ENCODE assay signal across 18 mouse cellular contexts in genomic region chr5:119518506-119519252, GRCm38 (mm10).
DNase-seq lines count a peak whose midpoint lies in the region; ATAC-seq and TF ChIP-seq lines count a peak whose summit lies in the region.
"Had no signal": no experiment of that assay in that cellular context is flagged by ENCODE, and none has a peak within 500 bp of the region (broad histone marks: within the 10 kb centered on the region; RNA-seq: fewer than 3 reads in every experiment).

No protein-coding gene starts in this region.

- H3K27me3 ChIP-seq in lung, embryonic 14.5 days (ENCODE audit: insufficient read depth, low read length) = no peaks in the 10 kb centered on the region
- peaks cover 16% of the 10 kb centered on the region; the same call in 1 of the 2 replicates for H3K27me3 ChIP-seq in limb, embryonic 14.5 days (ENCODE audit: control insufficient read depth, insufficient read depth, low read length)
- H3K27me3 ChIP-seq in hindbrain, embryonic 10.5 days (ENCODE audit: insufficient read depth, poor library complexity, severe bottlenecking) = peaks cover 20% of the 10 kb centered on the region
- H3K27me3 ChIP-seq: liver, embryonic 13.5 days had no signal

- no peaks in the 10 kb centered on the region for H3K36me3 ChIP-seq in lung, embryonic 14.5 days (ENCODE audit: insufficient read depth)
- H3K36me3 ChIP-seq in limb, embryonic 14.5 days (ENCODE audit: control insufficient read depth, insufficient read depth, low read length) = no peaks in the 10 kb centered on the region
- H3K36me3 ChIP-seq in hindbrain, embryonic 10.5 days = no peaks in the 10 kb centered on the region
- H3K36me3 ChIP-seq: heart, embryonic 10.5 days; liver, embryonic 13.5 days; midbrain, embryonic 15.5 days had no signal

- no peak overlapping the region for H3K4me3 ChIP-seq in lung, embryonic 14.5 days (ENCODE audit: low read depth, low read length)
- H3K4me3 ChIP-seq in limb, embryonic 14.5 days (replicated peaks; ENCODE audit: low read length) = no peak overlapping the region
- no peak overlapping the region for H3K4me3 ChIP-seq in hindbrain, embryonic 10.5 days
- H3K4me3 ChIP-seq: heart, embryonic 10.5 days; liver, embryonic 13.5 days; midbrain, embryonic 15.5 days had no signal

- no peaks in the 10 kb centered on the region for H3K9me3 ChIP-seq in lung, embryonic 14.5 days (ENCODE audit: low read depth, low read length)
- no peaks in the 10 kb centered on the region for H3K9me3 ChIP-seq in limb, embryonic 14.5 days (ENCODE audit: control insufficient read depth, low read length)
- no peaks in the 10 kb centered on the region for H3K9me3 ChIP-seq in hindbrain, embryonic 10.5 days
- H3K9me3 ChIP-seq: heart, embryonic 10.5 days; liver, embryonic 13.5 days; midbrain, embryonic 15.5 days had no signal

- peak; percentile 94 for DNase-seq in lung, embryonic 14.5 days
- DNase-seq in lung, postnatal 25 days (ENCODE audit: low spot score) = no peak
- DNase-seq in kidney, adult 18-20 months = peak; percentile 23
- DNase-seq in kidney, postnatal 10 days = peak; percentile 18
- DNase-seq in limb, embryonic 14.5 days (ENCODE audit: low spot score) = peak; percentile 84
- no peak for DNase-seq in hindbrain, embryonic 10.5 days (ENCODE audit: low spot score)
- DNase-seq in right cerebral cortex, postnatal 10 days (ENCODE audit: low spot score in 2 of 2) = no peak
- no peak for DNase-seq in adrenal gland, adult 8-10 months
- DNase-seq: adrenal gland, postnatal 10 days; cerebellum, adult 11-12 months; cerebellum, postnatal 36 days; gastrocnemius, postnatal 36 days; heart, postnatal 10 days; liver, embryonic 13.5 days had no signal

- no peak overlapping the region for H3K9ac ChIP-seq in lung, embryonic 14.5 days
- H3K9ac ChIP-seq in limb, embryonic 14.5 days (ENCODE audit: low read depth, low read length, severe bottlenecking) = no peak overlapping the region
- H3K9ac ChIP-seq: liver, embryonic 13.5 days; midbrain, embryonic 15.5 days had no signal

- no peak for TF ChIP-seq CTCF in lung, embryonic 14.5 days (IDR thresholded peaks at IDR 0.05; ENCODE audit: low read depth)

- WGBS in lung, embryonic 14.5 days = 40% methylated on average over 19 of the region's 19 CpGs
- 30% methylated on average over 19 of the region's 19 CpGs for WGBS in limb, embryonic 14.5 days
- WGBS in hindbrain, embryonic 10.5 days = 76% methylated on average over 19 of the region's 19 CpGs

- 0 out of 2 replicates have a peak overlapping the region, but pooled peaks have one; percentile 5 for H3K4me2 ChIP-seq in lung, embryonic 14.5 days
- H3K4me2 ChIP-seq in limb, embryonic 14.5 days (replicated peaks; ENCODE audit: low read depth, low read length, severe bottlenecking) = no peak overlapping the region
- H3K4me2 ChIP-seq: liver, embryonic 13.5 days; midbrain, embryonic 15.5 days had no signal

- H3K4me1 ChIP-seq in lung, embryonic 14.5 days (ENCODE audit: insufficient read depth) = peaks cover 13% of the 10 kb centered on the region
- H3K4me1 ChIP-seq in limb, embryonic 14.5 days (ENCODE audit: control insufficient read depth, insufficient read depth, low read length) = peaks cover 9% of the 10 kb centered on the region; the same call in 1 of the 2 replicates
- 0 out of 2 replicates have a peak, but pooled peaks cover 5% of the 10 kb centered on the region for H3K4me1 ChIP-seq in hindbrain, embryonic 10.5 days (replicated peaks)
- H3K4me1 ChIP-seq: liver, embryonic 13.5 days; midbrain, embryonic 15.5 days had no signal

- peak overlapping the region; percentile 66 for H3K27ac ChIP-seq in lung, embryonic 14.5 days (ENCODE audit: low read depth)
- H3K27ac ChIP-seq in limb, embryonic 14.5 days (replicated peaks; ENCODE audit: low read depth, low read length) = no peak overlapping the region
- H3K27ac ChIP-seq in hindbrain, embryonic 10.5 days = no peak overlapping the region
- H3K27ac ChIP-seq: heart, embryonic 10.5 days; liver, embryonic 13.5 days; midbrain, embryonic 15.5 days had no signal

- no peak for TF ChIP-seq POLR2A in limb, embryonic 14.5 days (IDR thresholded peaks at IDR 0.05; ENCODE audit: borderline replicate concordance, extremely low read depth, insufficient read depth, insufficient read length)

- ATAC-seq in lung, embryonic 14.5 days (ENCODE audit: insufficient read depth) = peak; percentile 82
- peak; percentile 41; the same call in 1 of the 2 replicates for ATAC-seq in limb, embryonic 14.5 days (ENCODE audit: low FRiP score, low read depth)
- ATAC-seq: hindbrain, embryonic 16.5 days; intestine, postnatal 0 days; midbrain, embryonic 15.5 days had no signal

Comparison
In these comparisons a context has a peak if more than half of its experiments do, and no peak if none do; other contexts are left out.
1. DNase-seq: peak in lung, embryonic 14.5 days (single experiment), kidney, adult 18-20 months (single experiment), kidney, postnatal 10 days (single experiment) and limb, embryonic 14.5 days (single experiment); none in lung, postnatal 25 days (single experiment), hindbrain, embryonic 10.5 days (single experiment), right cerebral cortex, postnatal 10 days (0 of 2) and adrenal gland, adult 8-10 months (single experiment).